ENCODE assay signal across 10 mouse cellular contexts in genomic region chr12:98905466-98905865, GRCm38 (mm10).
"Had no signal": no experiment of that assay in that cellular context is flagged by ENCODE, and none has a peak within 500 bp of the region (broad histone marks: within the 10 kb centered on the region; RNA-seq: fewer than 3 reads in every experiment).

No protein-coding gene starts in this region.

- ATAC-seq: liver, postnatal 0 days; lung, postnatal 0 days; midbrain, embryonic 13.5 days; midbrain, embryonic 15.5 days had no signal

- DNase-seq: liver, embryonic 13.5 days; liver, postnatal 0 days; lung, adult 2 months; lung, postnatal 14 days; lung, postnatal 36 days; thymus, adult 2 months; thymus, postnatal 36 days had no signal
